Mouse (Mus musculus): ENCODE data around the gene Crim1. TPM values are rescaled to one million over a fixed set of nuclear protein-coding genes. Genes with fewer than 3 reads are reported as not detected.
"Not testable (repeated sequence)": the region's sequence is repeated elsewhere in the genome, so short reads cannot be mapped to it uniquely, and the experiment has no call there.

Gene Crim1
- total RNA-seq, 1 experiment from 2014 or later: 4.3 TPM

DNA sequence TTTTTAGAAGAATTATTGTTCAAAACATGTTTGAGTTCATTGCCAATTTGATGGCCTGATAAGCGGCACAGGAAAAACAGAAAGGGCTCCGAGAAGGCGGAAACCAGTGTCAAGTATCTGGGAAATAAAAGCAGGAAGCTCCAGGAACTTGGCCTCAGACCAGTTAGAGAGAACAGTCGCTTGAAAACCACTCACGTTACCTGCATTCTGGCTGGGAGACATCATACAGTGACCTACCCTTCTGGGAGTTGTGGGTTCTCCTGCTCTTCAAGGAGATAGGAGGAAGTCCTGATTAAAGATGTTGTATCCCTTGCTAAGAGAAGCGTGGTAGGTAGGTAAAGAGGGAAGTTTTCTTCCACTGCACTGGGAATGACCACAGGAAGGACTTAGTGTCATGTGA is 44.7 kb downstream of the Crim1 start:
- ATAC-seq (ENCODE audit: extremely low read depth, insufficient number of reproducible peaks, low FRiP score, poor library complexity, severe bottlenecking): no peak

DNA sequence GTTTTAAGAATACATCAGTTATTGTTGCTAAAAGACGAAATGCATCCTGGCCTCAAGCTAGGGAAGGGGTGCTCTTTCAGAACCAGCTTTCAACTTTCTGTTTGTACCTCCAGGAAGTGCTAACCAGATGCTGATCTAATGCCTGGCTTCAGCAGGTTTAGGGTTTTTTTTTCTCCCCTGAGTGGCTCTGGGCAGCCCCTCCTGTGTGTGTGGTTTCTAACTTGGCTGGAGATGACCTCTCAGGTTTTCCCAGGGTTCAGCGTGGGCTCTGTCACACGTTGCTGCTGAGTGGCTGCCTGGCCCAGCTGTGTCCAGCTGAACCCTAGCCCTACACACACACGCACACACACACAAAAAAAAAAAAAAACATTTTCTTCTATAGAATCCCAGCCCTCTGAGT is 45.4 kb downstream of the Crim1 start:
- ATAC-seq (ENCODE audit: extremely low read depth, insufficient number of reproducible peaks, low FRiP score, poor library complexity, severe bottlenecking): peak; percentile 55

DNA sequence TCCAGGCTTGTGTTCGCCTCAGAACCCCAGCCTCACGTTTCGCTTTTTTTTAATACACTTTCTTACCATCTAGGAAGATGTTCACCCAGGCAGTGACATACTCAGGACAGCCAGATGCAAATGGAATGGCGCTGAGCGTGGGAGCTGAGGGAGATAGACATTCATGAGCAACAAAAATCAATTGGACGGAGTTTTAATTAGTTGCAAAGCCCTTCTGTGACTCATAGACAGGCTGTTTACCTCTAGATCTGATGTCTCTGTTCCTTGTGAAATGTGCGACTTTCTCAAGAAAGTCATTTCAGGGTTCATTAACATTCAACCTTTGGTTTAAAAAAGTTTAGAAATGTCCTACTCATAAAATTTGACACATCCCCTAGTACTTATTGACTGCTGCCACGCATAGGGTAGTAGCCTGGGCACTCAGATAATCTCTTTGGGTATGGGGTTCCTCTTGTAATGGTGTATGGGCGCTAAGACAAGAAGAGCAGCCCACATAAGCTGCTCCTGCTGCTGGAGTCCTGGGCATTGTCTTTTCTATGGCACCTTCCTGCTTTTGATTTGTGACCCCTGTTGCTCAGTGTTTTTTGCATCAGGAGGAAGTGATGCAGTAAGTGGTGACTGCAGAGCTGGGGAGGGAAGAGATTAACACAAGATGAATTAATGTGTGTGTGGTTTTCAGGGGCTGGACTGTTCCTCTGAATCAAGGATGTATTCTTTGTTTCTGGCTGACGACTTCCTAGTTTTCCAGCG is 46.8 kb downstream of the Crim1 start:
- ATAC-seq (ENCODE audit: extremely low read depth, insufficient number of reproducible peaks, low FRiP score, poor library complexity, severe bottlenecking): peak; percentile 21; the same call in 1 of the 2 replicates

DNA sequence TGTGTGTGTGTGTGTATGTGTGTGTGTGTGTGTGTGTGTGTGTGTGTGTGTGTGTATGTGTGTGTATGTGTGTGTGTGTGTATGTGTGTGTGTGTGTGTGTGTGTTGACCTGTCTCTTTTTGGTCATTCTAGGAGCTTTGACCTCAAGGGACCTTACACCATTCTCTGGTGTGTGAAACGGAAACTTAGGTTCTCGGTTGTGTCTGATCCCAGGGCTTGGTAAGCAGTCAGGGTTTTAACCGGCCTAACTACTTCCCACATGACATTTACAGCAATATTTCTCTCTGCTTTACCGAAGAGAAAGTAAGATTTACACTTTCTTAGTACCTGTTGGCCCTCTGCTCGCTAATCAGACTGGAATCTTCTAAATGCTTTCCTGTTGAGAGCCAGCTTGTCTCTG is 48.1 kb downstream of the Crim1 start:
- ATAC-seq (ENCODE audit: extremely low read depth, insufficient number of reproducible peaks, low FRiP score, poor library complexity, severe bottlenecking): no peak

DNA sequence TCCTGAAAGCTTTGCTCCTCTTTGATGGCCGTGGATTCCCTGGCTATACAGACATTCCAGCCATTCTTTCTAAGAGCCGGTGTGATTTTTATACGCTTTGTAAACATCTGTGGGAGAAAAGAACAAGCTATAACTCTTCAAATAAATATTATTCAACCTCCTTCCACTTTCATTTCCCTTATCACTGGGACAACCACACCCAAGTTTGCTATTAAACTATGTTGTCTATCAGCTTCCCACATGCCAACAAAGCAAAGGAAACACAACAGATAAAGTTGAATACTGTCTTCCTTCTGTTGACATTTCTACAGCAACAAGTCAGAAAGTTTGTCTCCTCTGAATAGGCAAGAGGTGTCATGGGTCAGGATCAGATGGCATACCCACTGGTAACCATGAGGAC is 48.9 kb downstream of the Crim1 start:
- ATAC-seq (ENCODE audit: extremely low read depth, insufficient number of reproducible peaks, low FRiP score, poor library complexity, severe bottlenecking): no peak

DNA sequence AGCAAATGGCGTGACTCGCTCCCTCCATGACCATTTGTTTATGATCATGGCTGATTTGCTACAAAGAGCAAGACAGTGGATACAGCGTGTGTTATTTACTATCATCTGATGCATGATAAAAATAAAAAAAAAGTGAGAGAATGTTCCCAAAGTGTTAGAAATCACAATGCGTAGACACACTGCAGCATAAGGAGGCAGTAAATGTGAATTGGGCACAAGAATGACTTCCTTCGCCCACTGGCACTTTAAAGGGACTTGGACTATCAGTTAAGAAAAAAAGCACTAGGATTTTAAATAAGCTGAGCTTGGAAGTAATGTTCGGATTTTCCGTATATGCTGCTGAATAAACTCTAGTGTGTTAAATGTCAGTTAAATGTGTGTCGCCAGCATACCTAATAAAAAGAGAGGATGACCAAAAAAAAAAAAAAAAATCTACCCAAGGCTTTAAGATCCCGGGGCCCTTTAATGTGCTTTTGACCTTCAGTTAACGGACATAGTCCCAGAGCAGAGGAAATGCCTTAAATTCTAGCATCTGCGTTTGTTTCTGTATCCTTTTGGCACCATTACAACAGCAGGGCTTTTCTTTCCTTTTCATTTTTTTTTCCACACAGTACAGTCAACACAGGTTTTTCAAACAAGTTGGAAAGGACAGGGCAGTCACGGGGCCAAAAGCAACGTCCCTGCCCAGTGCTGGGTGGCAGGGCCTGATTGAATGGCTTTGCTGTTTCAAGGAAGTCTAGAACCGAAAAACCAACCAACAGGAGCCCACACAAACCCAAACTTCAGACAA is 50.3 kb downstream of the Crim1 start:
- no peak for ATAC-seq (ENCODE audit: extremely low read depth, insufficient number of reproducible peaks, low FRiP score, poor library complexity, severe bottlenecking)

DNA sequence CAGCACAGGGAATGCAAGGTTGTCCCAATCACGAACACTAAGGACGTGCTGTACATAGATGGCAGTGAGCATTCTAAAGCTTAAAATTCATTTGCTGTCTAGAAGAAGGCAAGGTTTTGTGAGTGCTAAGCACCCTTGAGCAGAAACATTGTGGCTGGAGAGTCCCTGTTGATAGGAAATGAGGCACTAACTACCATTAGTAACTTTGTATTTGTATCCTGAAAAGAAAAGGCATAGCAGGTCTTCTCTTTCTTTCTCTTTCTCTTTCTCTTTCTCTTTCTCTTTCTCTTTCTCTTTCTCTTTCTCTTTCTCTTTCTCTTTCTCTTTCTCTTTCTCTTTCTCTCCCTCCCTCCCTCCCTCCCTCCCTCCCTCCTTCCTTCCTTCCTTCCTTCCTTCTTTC is 53.5 kb downstream of the Crim1 start:
- not testable (repeated sequence) for ATAC-seq (ENCODE audit: extremely low read depth, insufficient number of reproducible peaks, low FRiP score, poor library complexity, severe bottlenecking)

DNA sequence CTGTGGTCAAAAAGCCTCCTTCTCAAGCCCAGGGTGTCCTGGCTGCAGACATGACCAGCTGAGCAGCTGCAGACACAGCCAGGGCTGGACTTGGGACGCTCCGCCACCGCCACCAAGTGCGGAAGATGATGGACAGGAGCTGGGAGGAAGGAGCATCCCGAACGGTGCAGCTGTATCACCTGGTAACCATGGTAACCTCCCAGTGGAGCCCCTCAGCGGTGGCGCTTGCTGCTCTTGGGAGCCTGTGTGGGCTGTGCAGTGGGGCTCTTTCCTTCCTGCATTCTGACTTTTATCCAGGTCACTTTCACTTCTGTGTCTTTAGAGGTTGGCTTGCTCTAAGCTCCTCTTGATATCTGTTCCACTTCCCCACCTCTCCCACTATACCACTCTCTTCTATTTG is 54.2 kb downstream of the Crim1 start:
- no peak for ATAC-seq (ENCODE audit: extremely low read depth, insufficient number of reproducible peaks, low FRiP score, poor library complexity, severe bottlenecking)

DNA sequence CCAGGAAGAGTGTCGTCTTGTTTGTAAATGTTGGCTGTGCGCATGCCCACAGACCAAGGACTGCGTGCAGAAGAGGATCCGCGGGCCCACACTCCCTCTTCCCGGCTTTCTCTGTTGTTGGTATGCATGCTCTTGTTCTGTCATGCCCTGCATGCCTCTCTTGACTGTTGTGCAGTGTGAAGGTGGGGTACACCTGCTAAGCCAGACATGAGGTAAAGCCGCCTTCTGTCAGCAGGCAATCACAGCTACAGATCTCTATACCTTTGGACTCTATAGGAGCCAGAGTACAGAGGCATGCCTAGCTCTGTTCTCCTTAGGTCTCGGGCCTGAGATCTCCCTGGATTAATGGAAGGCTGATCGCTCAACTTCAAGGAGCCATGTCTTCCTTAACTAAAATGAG is 55.7 kb downstream of the Crim1 start:
- no peak for ATAC-seq (ENCODE audit: extremely low read depth, insufficient number of reproducible peaks, low FRiP score, poor library complexity, severe bottlenecking)

DNA sequence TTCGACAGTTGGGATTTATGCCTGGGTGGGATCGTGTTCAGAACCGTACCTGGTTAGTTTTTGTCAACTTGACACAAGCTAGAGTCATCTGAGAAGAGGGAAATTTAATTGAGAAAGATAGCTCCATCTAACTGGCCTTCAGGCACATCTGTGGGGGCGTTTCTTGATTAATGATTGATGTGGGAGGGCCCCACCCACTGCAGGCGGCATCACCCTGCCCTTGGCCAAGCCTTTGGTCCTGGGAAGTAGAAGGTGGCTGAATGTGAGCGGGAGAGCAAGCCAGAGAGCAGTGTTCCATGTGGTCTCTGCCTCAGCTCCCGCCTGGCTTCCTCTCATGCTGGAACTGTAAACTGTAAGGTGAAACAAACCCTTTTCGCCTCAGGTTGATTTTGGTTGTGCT is 56.5 kb downstream of the Crim1 start:
- ATAC-seq (ENCODE audit: extremely low read depth, insufficient number of reproducible peaks, low FRiP score, poor library complexity, severe bottlenecking): no peak

DNA sequence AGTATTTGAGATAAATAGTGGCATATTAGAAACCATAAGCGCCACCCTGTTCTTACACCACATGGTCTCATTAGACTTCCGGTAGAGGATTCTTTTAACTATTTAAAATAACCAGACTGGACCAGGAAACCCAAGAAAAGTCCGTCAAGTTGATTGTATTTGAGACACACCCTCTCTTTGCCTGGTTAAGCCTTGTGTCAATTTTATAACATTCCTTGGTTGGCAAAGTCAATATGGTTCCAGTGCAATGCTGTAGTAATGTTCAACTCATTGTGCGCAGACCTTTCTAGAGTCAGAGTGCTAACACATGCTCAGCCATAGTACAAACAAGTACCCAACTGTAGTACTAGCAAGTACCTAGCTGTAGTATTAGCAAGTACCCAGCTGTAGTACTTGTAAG is 61.6 kb downstream of the Crim1 start:
- ATAC-seq (ENCODE audit: extremely low read depth, insufficient number of reproducible peaks, low FRiP score, poor library complexity, severe bottlenecking): no peak

DNA sequence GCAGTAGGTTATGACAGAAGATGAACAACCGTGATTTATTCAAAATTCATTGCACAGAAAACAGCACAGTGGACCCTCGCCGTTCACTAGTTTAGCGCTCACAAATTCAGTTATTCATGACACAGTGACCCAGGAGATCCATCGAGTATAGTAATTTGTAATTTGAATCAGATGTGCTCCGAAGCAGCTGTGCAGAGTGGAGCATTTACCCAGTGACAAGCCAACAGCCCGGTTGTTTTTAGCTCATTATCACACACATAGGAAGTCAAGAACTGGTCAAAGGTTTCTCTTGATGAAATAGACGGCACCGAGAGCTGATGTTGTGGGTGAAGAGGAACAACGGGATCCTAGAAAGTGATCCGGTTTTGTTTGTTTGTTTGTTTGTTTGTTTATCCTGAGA is 64.1 kb downstream of the Crim1 start:
- no peak for ATAC-seq (ENCODE audit: extremely low read depth, insufficient number of reproducible peaks, low FRiP score, poor library complexity, severe bottlenecking)

DNA sequence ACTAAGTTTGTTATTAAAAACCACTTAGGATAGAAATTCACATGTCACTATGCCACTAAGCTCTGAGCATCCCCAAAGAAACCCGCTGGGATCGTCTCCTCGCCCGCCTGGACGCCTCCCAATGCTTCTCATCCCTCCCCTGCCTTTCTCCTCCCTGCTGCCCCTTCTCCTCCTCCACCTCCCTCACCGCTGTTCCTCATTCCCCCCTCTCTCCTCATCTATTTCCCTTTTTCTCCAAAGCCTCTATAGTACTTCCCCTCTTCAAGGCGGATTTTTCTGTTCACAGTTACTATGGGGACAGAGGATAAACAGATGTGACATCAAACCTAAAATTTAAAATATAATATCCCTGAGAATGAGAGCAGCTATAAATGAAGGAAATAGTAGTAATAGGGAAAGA is 65.1 kb downstream of the Crim1 start:
- no peak for ATAC-seq (ENCODE audit: extremely low read depth, insufficient number of reproducible peaks, low FRiP score, poor library complexity, severe bottlenecking)

DNA sequence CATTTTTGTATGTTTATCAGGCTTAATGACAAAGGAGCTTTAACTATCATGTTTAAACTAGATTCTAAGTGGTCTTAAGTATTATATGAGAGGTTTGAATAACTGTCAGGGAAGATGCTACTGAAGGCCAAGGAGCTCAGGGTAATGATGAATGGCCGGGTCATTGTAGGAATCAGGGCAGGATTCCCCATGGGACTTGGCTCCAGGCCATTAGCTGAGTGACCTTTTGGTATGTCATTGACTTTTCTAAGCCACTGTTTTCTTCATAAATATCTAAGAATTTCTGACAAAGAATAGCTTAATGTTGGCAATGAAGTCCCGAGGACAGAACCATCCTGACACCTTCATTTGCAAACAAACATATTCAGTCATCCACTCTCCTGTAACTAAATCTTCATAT is 66.2 kb downstream of the Crim1 start:
- ATAC-seq (ENCODE audit: extremely low read depth, insufficient number of reproducible peaks, low FRiP score, poor library complexity, severe bottlenecking): no peak

DNA sequence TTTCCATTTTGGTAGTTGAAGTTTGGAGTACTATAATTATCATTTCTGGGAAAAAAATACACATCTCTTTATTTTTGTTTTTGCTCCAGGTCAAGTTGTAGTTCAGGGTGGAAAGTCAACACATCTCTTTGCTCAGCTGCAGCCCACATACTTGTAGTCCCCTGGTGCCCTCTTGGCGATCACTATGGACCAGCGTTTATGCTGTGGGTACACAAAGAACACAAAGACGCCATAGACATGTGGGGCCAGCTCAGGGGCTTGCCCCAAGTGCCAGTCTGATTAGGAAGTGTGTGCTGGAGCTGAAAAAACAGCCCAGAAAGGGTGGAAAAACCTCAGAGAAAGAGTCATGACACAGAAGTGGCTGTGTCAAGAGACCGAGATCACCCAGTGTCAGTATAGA is 68.5 kb downstream of the Crim1 start:
- no peak for ATAC-seq (ENCODE audit: extremely low read depth, insufficient number of reproducible peaks, low FRiP score, poor library complexity, severe bottlenecking)

DNA sequence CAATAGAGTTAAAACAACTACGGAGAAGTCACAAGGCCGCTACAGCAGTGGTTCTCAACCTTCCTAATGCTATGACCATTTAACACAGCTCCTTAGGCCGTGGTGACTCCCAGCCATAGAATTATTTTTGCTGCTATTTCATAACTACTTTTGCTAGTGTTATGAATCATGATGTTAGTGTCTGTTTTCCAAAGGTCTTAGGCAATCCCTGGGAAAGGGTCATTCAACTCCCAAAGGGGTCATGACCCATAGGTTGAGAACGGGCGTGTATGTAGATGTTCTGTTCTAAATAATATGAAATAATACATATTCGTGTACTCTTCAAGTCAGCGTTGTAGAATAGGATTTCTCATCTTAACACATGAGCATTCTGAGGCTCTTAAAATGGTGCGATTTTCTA is 69.3 kb downstream of the Crim1 start:
- ATAC-seq (ENCODE audit: extremely low read depth, insufficient number of reproducible peaks, low FRiP score, poor library complexity, severe bottlenecking): no peak

DNA sequence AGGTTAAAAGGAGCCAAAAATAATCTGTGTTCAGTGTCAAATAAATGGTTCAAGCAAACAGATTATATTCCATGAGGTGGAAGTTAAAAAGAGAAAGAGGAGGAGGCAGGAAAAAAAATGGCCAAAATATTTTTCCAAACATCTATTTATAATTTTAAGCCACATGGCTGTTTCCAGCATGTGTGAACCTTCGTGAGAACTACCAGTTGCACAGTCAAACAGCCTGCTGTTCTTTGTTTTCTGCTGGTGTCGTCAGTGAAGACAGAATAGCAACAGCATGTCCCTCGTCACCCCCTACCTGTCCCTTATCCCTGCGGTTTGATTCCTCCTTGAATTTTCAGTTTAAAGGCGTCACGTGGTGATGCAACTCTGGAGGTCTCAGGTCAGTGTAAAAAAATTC is 70.0 kb downstream of the Crim1 start:
- no peak for ATAC-seq (ENCODE audit: extremely low read depth, insufficient number of reproducible peaks, low FRiP score, poor library complexity, severe bottlenecking)

DNA sequence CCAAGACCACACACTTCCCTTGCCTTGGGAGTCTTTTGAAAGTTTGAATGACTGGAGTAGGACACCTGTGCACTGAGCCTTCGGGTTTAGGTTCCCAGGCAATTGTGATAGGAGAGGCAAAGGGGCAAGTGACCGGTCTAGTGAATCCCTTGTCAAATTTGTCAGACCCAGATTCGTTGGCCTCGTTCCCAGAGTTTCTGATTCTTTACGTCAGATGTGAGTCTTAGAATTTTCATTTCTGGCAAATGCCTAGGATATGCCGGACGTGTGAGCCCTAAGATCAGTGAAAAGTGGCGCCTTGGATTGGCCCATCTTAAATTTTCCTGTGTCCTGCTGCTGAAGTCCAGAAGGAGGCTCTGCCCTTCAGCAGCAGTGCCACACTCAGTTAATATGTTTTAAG is 71.7 kb downstream of the Crim1 start:
- ATAC-seq (ENCODE audit: extremely low read depth, insufficient number of reproducible peaks, low FRiP score, poor library complexity, severe bottlenecking): no peak

DNA sequence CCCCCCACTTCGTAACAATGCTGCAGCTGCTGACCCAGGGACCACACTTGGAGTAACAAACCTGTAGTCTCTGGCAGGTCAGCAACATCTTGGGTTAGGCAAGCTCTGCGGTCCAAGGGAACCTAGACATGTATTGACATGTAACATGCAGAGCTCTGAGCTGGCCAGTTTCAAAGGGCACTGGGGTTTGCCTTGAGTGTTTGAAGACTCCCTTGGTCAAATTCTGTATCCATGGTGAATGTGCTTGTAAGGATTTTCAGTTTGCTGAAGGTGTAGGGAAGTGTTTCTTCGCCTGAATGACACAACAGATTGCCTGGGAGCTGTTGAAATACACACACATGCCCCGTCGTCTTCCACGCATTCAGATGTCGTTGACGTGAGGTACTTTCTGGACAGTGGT is 72.1 kb downstream of the Crim1 start:
- ATAC-seq (ENCODE audit: extremely low read depth, insufficient number of reproducible peaks, low FRiP score, poor library complexity, severe bottlenecking): no peak

DNA sequence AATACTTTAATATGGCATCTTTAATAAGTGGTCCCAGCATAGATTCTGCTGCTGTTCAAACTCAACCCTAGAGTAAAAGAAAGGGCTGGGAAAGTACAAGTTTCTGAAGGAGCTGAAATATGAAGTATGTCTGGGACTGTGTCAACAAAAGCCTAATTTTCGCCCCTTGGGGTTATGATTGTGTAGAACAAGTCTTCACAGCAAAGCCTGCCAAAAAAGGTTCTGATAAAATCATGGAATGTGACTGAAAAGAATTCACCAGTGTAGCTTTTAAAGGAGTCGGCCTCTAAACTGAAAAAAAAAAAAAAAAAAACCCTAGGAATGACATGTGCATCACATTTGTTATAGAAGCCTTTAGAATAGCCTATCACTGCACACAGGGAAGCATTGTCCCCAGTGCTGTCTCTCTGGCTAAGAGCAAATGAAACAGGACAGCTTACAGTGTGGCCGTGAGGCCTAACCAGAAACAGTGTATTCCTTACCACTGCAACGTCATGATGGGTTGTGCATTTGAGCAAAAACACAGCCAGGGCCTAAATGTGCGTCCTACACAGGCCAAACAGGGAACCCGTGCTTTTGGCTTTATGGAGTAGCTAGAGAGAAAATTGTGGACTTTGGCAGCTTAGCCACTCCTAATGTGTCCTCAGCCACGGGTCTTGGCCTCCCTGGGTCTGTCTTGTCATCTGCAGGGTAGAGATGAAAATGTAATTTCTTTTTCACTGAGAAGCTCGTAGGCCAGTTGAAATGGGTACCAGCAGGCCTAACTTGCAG is 72.8 kb downstream of the Crim1 start:
- ATAC-seq (ENCODE audit: extremely low read depth, insufficient number of reproducible peaks, low FRiP score, poor library complexity, severe bottlenecking): no peak

All from neutrophil, adult 5-6 weeks (primary cell).